Mouse (Mus musculus) CH12.LX (cell line): ENCODE data around the gene Ccl20. TPM values are rescaled to one million over a fixed set of nuclear protein-coding genes. Genes with fewer than 3 reads are reported as not detected.

Experiments
- DNase-seq: peaks from one replicate; pipeline ENCODE4 v3.0.0-alpha.2; 2013; ENCODE audit errors: extremely low read depth
- H3K27ac ChIP-seq: 2 replicates; pipeline ENCODE4 v1.5.1; 2012; ENCODE audit warnings: low read depth, mild to moderate bottlenecking, control low read depth, moderate library complexity; ENCODE audit not compliant: insufficient read depth
- H3K27me3 ChIP-seq: replicated peaks from 2 replicates; pipeline ENCODE3; 2012; ENCODE audit warnings: inconsistent platforms
- H3K36me3 ChIP-seq, 2 experiments: replicated peaks in 1 of 2; 2 replicates each; pipeline versions ENCODE3 to v1.6.1; 2012; ENCODE audit warnings: inconsistent platforms in 1 of 2, low read length in 1 of 2, mild to moderate bottlenecking in 1 of 2, mixed read lengths in 1 of 2, moderate library complexity in 1 of 2; ENCODE audit not compliant: control insufficient read depth in 1 of 2, insufficient read depth in 1 of 2
- H3K4me1 ChIP-seq, 2 experiments: 2 replicates each; pipeline ENCODE4 v1.6.1; 2012; ENCODE audit warnings: inconsistent platforms in 1 of 2, moderate library complexity in 1 of 2; ENCODE audit not compliant: insufficient read depth in 2 of 2, control insufficient read depth in 1 of 2
- H3K4me2 ChIP-seq: 2 replicates; pipeline ENCODE4 v1.6.1; 2012; ENCODE audit warnings: low read depth, mild to moderate bottlenecking, control low read depth; ENCODE audit not compliant: poor library complexity, insufficient read depth, severe bottlenecking
- H3K4me3 ChIP-seq, 3 experiments: fragments of 150-350 bp in 1 of 3; sonication (generic) in 1 of 3; replicated peaks in 1 of 3; 2 replicates each; pipeline versions ENCODE3 to v1.5.1; 2011 to 2012; ENCODE audit warnings: low read depth in 2 of 3, low read length in 2 of 3, mild to moderate bottlenecking in 2 of 3, moderate library complexity in 2 of 3, control low read depth in 1 of 3, improper control_type of control experiment in 1 of 3, inconsistent platforms in 1 of 3, mixed read lengths in 1 of 3; ENCODE audit not compliant: poor library complexity in 1 of 3
- H3K79me2 ChIP-seq: replicated peaks from 2 replicates; pipeline ENCODE4 v1.6.1; 2012; ENCODE audit warnings: mild to moderate bottlenecking, moderate library complexity; ENCODE audit not compliant: control insufficient read depth, poor library complexity, insufficient read depth, severe bottlenecking; ENCODE audit errors: extremely low read depth
- H3K9ac ChIP-seq: 2 replicates; pipeline ENCODE4 v1.6.1; 2012; ENCODE audit warnings: low read depth, mild to moderate bottlenecking, control low read depth, moderate library complexity; ENCODE audit not compliant: insufficient read depth
- H3K9me3 ChIP-seq: replicated peaks from 2 replicates; pipeline ENCODE3; 2012; ENCODE audit warnings: low read length, inconsistent platforms, mixed read lengths
- BHLHE40 ChIP-seq: IDR thresholded peaks from 2 replicates; pipeline ENCODE4 v1.6.1; 2011; ENCODE audit warnings: mild to moderate bottlenecking, low read depth, low read length, improper control_type of control experiment
- CHD1 ChIP-seq: IDR thresholded peaks from 2 replicates; pipeline ENCODE4 v1.6.1; 2012; ENCODE audit warnings: low read depth, low read length, improper control_type of control experiment, inconsistent platforms
- ELF1 ChIP-seq: IDR thresholded peaks from 2 replicates; pipeline ENCODE4 v1.6.1; 2014; ENCODE audit warnings: low read depth, mild to moderate bottlenecking, inconsistent platforms, low read length, improper control_type of control experiment
- EP300 ChIP-seq: IDR thresholded peaks from 2 replicates; pipeline ENCODE4 v1.6.1; 2011; ENCODE audit warnings: low read length, improper control_type of control experiment
- IRF4 ChIP-seq: IDR thresholded peaks from 2 replicates; pipeline ENCODE4 v1.6.1; 2014; ENCODE audit warnings: low read depth, mild to moderate bottlenecking, inconsistent platforms, low read length, improper control_type of control experiment
- JUND ChIP-seq: conservative IDR thresholded peaks from 2 replicates; pipeline ENCODE4 v1.6.1; 2011; ENCODE audit warnings: low read depth, low read length, improper control_type of control experiment
- MAX ChIP-seq: IDR thresholded peaks from 2 replicates; pipeline ENCODE4 v1.6.1; 2011; ENCODE audit warnings: low read length, improper control_type of control experiment
- MEF2A ChIP-seq: IDR thresholded peaks from 2 replicates; pipeline ENCODE4 v1.6.1; 2014; ENCODE audit warnings: low read depth, mild to moderate bottlenecking, inconsistent platforms, low read length, improper control_type of control experiment, borderline replicate concordance
- MYC ChIP-seq: IDR thresholded peaks from 2 replicates; pipeline ENCODE4 v1.6.1; 2011; ENCODE audit warnings: low read depth, mild to moderate bottlenecking, improper control_type of control experiment, low read length
- PAX5 ChIP-seq: IDR thresholded peaks from 2 replicates; pipeline ENCODE4 v1.6.1; 2012; ENCODE audit warnings: low read length, inconsistent platforms, mixed read lengths
- RAD21 ChIP-seq: IDR thresholded peaks from 2 replicates; pipeline ENCODE4 v1.6.1; 2011; ENCODE audit warnings: low read depth, mild to moderate bottlenecking, low read length, improper control_type of control experiment, moderate library complexity
- RCOR1 ChIP-seq: conservative IDR thresholded peaks from 2 replicates; pipeline ENCODE4 v1.6.1; 2012; ENCODE audit warnings: low read depth, mild to moderate bottlenecking, inconsistent platforms, low read length, improper control_type of control experiment
- SIN3A ChIP-seq: IDR thresholded peaks from 2 replicates; pipeline ENCODE4 v1.6.1; 2012; ENCODE audit warnings: low read length, improper control_type of control experiment, inconsistent platforms
- UBTF ChIP-seq: IDR thresholded peaks from 2 replicates; pipeline ENCODE4 v1.6.1; 2012; ENCODE audit warnings: low read depth, mild to moderate bottlenecking, inconsistent platforms, low read length, improper control_type of control experiment, moderate library complexity
- ZC3H11A ChIP-seq: IDR thresholded peaks from 2 replicates; pipeline ENCODE4 v1.6.1; 2012; ENCODE audit warnings: low read depth, mild to moderate bottlenecking, inconsistent platforms, low read length, improper control_type of control experiment
- dilution Hi-C: fragments of 300-500 bp; cut with MboI; formaldehyde crosslinking; loops from 2 replicates; pipeline ENCODE4 v1.14.3; 2020; ENCODE audit warnings: low sequenced_read_pairs; ENCODE audit not compliant: extremely low pct_unique_long_range_greater_than_20kb, extremely low pct_ligation_motif_present
- in situ Hi-C: fragments of 300-500 bp; cut with MboI; formaldehyde crosslinking; loops from 3 replicates; pipeline ENCODE4 v1.14.3; 2019; ENCODE audit warnings: low sequenced_read_pairs, low pct_ligation_motif_present, low pct_unique_long_range_greater_than_20kb, mixed read lengths
- polyA plus RNA-seq: library from polyadenylated mRNA; unstranded; fragments of >175 nt; gene quantifications from 2 replicates; pipeline ENCODE4 v1.2.1, GENCODE M21; 2012; ENCODE audit warnings: low read depth; ENCODE audit not compliant: insufficient read length
- total RNA-seq, 2 experiments: library from RNA; depleted of rRNA; stranded (reverse); fragments of 300-350 nt in 1 of 2; fragments of >200 nt in 1 of 2; gene quantifications; 2 replicates each; pipeline ENCODE4 v1.2.3; 2012 to 2014

Gene Ccl20
- total and polyA plus RNA-seq, 3 experiments, result 0.32 to 3.4 TPM; not detected in 1

GRCm38 (mm10) chr1:83119903-83120302, 3.3 kb downstream of the Ccl20 start:
- Histone ChIP-seq H3K36me3 (no peaks in the 10 kb centered on the region), H3K4me3 (no peak overlapping the region), H3K4me1 (peaks cover 14 to 19% of the 10 kb centered on the region in 2 experiments), H3K79me2 (no peaks in the 10 kb centered on the region), H3K27me3 (no peaks in the 10 kb centered on the region), H3K9me3 (no peaks in the 10 kb centered on the region), H3K9ac (no peak overlapping the region), H3K4me2 (0 out of 2 replicates have a peak overlapping the region, but pooled peaks have one; percentile 2), H3K27ac (peak overlapping the region; percentile 17; the same call in 1 of the 2 replicates)
- dilution Hi-C loops (no loop called here), in situ Hi-C loops (no loop called here)
- TF ChIP-seq MEF2A (peak; percentile 90), RCOR1 (no peak), MYC (0 out of 2 replicates have a peak, but pooled peaks have one; percentile 6), EP300 (no peak), CHD1 (no peak), JUND (no peak), ZC3H11A (no peak)
- no peak for DNase-seq

GRCm38 (mm10) chr1:83120312-83120711, 3.7 kb downstream of the Ccl20 start:
- TF ChIP-seq MAX (0 out of 2 replicates have a peak, but pooled peaks have one; percentile 36), RAD21 (no peak)
- TF ChIP-seq, all 38 proteins: peak for 1
- no peak overlapping the region for H3K4me2 ChIP-seq
- no peak for DNase-seq
- H3K4me1 ChIP-seq, result peaks cover 14 to 19% of the 10 kb centered on the region in 2 experiments
- H3K9me3 ChIP-seq, result no peaks in the 10 kb centered on the region
- H3K27ac ChIP-seq, result peak overlapping the region; percentile 17; the same call in 1 of the 2 replicates
- in situ Hi-C loops, result no loop called here
- H3K27me3 ChIP-seq, result no peaks in the 10 kb centered on the region
- no peaks in the 10 kb centered on the region for H3K36me3 ChIP-seq
- no peak overlapping the region for H3K9ac ChIP-seq
- dilution Hi-C loops, result no loop called here
- no peaks in the 10 kb centered on the region for H3K79me2 ChIP-seq
- H3K4me3 ChIP-seq, result no peak overlapping the region

GRCm38 (mm10) chr1:83123201-83123600, 6.6 kb downstream of the Ccl20 start:
- no peak overlapping the region for H3K9ac ChIP-seq
- dilution Hi-C loops, result no loop called here
- H3K4me2 ChIP-seq, result no peak overlapping the region
- H3K27me3 ChIP-seq, result no peaks in the 10 kb centered on the region
- no peaks in the 10 kb centered on the region for H3K9me3 ChIP-seq
- DNase-seq, result no peak
- no peaks in the 10 kb centered on the region for H3K79me2 ChIP-seq
- no peak overlapping the region for H3K27ac ChIP-seq
- TF ChIP-seq MAX, result no peak
- TF ChIP-seq ZC3H11A, result no peak
- TF ChIP-seq ELF1, result no peak
- TF ChIP-seq IRF4, result peak; percentile 44; the same call in 1 of the 2 replicates
- no peak for TF ChIP-seq UBTF
- TF ChIP-seq SIN3A, result no peak
- TF ChIP-seq BHLHE40, result peak; percentile 51; the same call in 1 of the 2 replicates
- no peak for TF ChIP-seq PAX5
- H3K4me1 ChIP-seq, result peaks cover 10 to 16% of the 10 kb centered on the region in 2 experiments
- H3K36me3 ChIP-seq, result no peaks in the 10 kb centered on the region
- no peak overlapping the region for H3K4me3 ChIP-seq
- in situ Hi-C loops, result no loop called here
